ENCODE assay signal across 29 mouse cellular contexts in the genomic region with DNA sequence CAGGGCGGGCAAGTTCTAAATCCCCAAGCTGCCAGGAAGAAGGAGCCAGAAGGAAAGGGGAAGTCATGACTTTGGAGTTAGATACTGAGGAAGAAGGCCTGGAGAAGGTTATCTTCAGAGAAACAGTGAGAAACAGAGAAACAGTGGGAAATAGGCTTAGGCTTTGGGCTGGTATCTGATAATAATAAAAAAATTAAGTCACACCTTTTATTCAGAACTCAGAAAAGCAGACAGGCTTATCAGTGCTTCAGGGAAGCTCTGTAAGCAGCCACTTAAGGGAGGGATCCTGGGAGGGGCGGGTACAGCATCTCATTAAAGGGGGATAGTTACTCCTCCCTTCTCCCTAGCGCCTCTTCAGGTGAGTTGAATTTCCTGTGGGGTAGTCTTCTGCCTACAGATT. TPM values are rescaled to one million over a fixed set of nuclear protein-coding genes. Genes with fewer than 3 reads are reported as not detected.
"Had no signal": no experiment of that assay in that cellular context is flagged by ENCODE, and none has a peak within 500 bp of the region (broad histone marks: within the 10 kb centered on the region; RNA-seq: fewer than 3 reads in every experiment).

No protein-coding gene starts in this region.

- H3K4me3 ChIP-seq: heart, adult 2 months; heart, embryonic 13.5 days; heart, embryonic 15.5 days; hindbrain, embryonic 13.5 days; hindbrain, embryonic 15.5 days; kidney, embryonic 15.5 days; limb, embryonic 13.5 days; limb, embryonic 15.5 days; liver, embryonic 12.5 days had no signal

- H3K27ac ChIP-seq: heart, adult 2 months; heart, embryonic 13.5 days; heart, embryonic 15.5 days; hindbrain, embryonic 13.5 days; hindbrain, embryonic 15.5 days; hindbrain, postnatal 0 days; kidney, embryonic 15.5 days; kidney, postnatal 0 days; limb, embryonic 13.5 days; limb, embryonic 15.5 days; liver, embryonic 12.5 days; liver, embryonic 14.5 days had no signal

- DNase-seq: gastrocnemius, postnatal 14 days; gastrocnemius, postnatal 36 days; heart, adult 11 months; heart, adult 2 months; heart, postnatal 14 days; heart, postnatal 36 days; kidney, adult 11 months; kidney, adult 2 months; kidney, adult 9 months; kidney, postnatal 14 days; kidney, postnatal 36 days; layer of hippocampus, adult 9-11 months; layer of hippocampus, postnatal 36 days; left cerebral cortex, postnatal 4 days had no signal

- H3K4me1 ChIP-seq: hindbrain, embryonic 13.5 days; hindbrain, embryonic 15.5 days; kidney, embryonic 15.5 days; limb, embryonic 13.5 days; limb, embryonic 15.5 days had no signal

- H3K4me2 ChIP-seq: heart, embryonic 11.5 days; heart, embryonic 13.5 days; heart, embryonic 15.5 days; hindbrain, embryonic 13.5 days; hindbrain, embryonic 15.5 days; kidney, embryonic 15.5 days; limb, embryonic 13.5 days; limb, embryonic 15.5 days; liver, embryonic 12.5 days had no signal

- H3K9me3 ChIP-seq: heart, embryonic 13.5 days; heart, embryonic 15.5 days; hindbrain, embryonic 13.5 days; hindbrain, embryonic 15.5 days; kidney, embryonic 15.5 days; limb, embryonic 13.5 days; limb, embryonic 15.5 days; liver, embryonic 12.5 days had no signal

- ATAC-seq: hindbrain, postnatal 0 days; intestine, embryonic 16.5 days; liver, embryonic 12.5 days had no signal

- H3K36me3 ChIP-seq: heart, embryonic 13.5 days; heart, embryonic 15.5 days; hindbrain, embryonic 13.5 days; hindbrain, embryonic 15.5 days; kidney, embryonic 15.5 days; limb, embryonic 13.5 days; limb, embryonic 15.5 days; liver, embryonic 12.5 days had no signal

- H3K9ac ChIP-seq: heart, embryonic 13.5 days; heart, embryonic 15.5 days; hindbrain, embryonic 13.5 days; hindbrain, embryonic 15.5 days; kidney, embryonic 15.5 days; limb, embryonic 13.5 days; limb, embryonic 15.5 days; liver, embryonic 12.5 days; liver, embryonic 14.5 days had no signal

- H3K27me3 ChIP-seq: heart, embryonic 15.5 days; hindbrain, embryonic 13.5 days; hindbrain, embryonic 15.5 days; kidney, embryonic 15.5 days had no signal

RNA-seq across cellular contexts. Expression of gene Slc35d3, which starts 30.3 kb away (rescaled TPM):
- total RNA-seq: gastrocnemius, adult 8-10 months; gastrocnemius, postnatal 14 days; gastrocnemius, postnatal 36 days; heart, adult 2 months; heart, postnatal 36 days had no signal
- polyA plus RNA-seq: gonadal fat pad, adult 2 months had no signal
